Mouse (Mus musculus) MEL-GATA-1-ER (cell line): ENCODE results near the gene Eps15l1.

Experiments used
- DNase-seq: peaks from one replicate; pipeline ENCODE4 v3.0.0-alpha.2; 2012; ENCODE audit warnings: low read depth; ENCODE audit errors: extremely low read depth

Eps15l1 gene

DNA sequence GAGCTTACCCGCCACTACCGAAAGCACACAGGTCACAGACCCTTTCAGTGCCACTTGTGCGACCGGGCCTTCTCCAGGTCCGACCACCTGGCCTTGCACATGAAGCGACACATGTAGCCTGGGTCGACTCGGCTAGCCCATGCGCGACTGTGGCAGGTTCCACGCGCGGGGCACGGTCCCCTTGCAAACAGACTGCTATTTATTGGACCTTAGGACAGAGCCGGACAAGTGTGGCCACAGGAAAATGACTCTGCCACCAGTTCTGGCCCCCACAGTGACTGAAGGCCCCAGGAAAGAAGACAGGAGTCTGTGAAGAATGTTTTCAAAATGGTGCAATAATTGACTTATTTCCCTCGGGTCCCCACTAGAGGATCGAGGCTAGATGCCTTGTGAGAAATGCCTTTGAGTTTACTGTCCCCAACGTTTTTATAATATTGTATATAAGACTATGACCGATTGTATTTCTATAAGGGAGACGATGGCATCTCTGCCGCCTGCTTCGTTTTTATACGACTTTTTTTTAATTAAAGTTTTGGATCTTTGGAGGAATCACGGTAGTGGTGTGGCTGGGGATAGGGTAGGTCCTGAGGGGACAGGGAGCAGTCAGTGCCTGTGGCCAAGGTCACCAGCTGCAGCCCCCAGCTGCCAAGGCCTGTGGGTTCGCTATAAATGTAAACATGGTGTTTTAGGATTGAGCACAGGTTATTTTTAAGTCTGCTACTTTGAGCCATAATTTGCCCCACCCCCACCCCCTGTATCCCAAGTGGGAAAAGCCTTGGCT is 100.3 kb downstream of the Eps15l1 start:
- DNase-seq = no peak

DNA sequence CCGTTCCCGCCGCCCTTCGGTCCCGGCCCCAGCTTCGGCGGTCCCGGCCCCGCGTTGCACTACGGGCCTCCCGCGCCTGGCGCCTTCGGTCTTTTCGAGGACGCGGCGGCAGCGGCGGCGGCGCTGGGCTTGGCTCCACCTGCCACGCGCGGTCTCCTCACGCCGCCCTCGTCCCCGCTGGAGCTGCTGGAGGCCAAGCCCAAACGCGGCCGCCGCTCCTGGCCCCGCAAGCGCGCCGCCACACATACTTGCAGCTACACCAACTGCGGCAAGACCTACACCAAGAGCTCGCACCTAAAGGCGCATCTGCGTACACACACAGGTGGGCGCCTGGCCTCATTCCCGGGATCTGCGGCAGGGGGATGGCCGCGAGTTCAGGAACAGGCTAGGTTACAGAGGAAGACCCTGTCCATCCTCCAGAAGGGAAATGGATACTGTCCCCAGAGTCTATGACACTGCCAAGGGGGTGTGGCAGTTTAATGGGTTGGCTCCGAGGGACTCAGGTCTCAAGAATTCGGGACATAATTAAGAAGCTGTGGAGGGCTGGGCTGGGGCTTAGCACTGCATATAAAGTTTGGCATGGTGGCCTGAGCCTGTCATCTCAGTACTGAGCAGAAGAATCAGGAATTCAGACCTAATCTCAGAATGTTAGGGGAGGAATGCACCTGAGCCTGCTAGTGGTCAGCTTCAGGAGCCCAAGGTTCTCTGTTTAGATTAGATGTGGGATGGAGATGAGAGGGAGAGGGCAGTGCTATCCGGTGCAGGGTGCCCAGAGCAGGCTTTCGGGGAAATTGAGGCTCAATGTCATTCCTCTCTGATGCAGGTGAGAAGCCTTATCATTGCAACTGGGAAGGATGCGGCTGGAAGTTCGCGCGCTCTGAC is 101.1 kb downstream of the Eps15l1 start:
- DNase-seq = no peak

DNA sequence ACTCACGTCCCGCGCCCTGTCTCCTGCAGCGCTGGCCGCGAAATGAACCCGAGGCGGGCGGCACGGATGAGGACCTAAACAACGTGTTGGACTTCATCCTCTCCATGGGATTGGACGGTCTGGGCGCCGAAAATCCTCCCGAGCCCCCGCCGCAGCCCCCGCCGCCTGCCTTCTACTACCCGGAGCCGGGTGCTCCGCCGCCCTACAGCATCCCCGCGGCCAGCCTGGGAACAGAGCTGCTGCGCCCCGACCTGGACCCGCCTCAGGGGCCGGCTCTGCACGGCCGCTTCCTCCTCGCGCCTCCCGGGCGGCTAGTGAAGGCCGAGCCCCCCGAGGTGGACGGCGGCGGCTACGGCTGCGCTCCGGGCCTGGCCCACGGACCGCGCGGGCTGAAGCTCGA is 101.9 kb downstream of the Eps15l1 start:
- DNase-seq = no peak

DNA sequence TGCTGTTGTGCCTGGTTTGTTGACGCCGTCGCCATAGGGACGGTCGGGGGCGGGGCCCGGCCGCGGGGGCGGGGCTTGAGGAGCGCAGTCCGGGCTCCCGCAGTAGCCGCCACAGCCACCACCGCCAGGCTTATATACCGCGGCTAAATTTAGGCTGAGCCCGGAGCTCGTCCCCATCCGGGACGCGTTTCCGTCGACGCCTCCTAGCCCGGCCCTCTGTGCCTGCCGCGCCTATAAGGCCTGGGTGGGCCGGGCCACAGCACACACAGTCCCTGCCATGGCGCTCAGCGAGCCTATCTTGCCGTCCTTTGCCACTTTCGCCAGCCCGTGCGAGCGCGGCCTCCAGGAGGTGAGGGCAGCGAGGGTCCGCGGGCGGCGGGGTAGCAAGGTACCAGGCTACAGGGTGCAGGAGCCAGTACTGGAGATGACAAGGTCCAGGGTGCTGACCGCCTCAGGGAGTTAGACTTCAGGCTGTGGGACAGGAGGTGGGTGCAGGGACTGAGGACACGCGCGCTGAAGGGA is 102.4 kb downstream of the Eps15l1 start, which contains the start of gene Klf2:
Gene Klf2, plus strand, starts transcription at position 233 of the 522 bp plus-strand sequence.
- no peak for DNase-seq

DNA sequence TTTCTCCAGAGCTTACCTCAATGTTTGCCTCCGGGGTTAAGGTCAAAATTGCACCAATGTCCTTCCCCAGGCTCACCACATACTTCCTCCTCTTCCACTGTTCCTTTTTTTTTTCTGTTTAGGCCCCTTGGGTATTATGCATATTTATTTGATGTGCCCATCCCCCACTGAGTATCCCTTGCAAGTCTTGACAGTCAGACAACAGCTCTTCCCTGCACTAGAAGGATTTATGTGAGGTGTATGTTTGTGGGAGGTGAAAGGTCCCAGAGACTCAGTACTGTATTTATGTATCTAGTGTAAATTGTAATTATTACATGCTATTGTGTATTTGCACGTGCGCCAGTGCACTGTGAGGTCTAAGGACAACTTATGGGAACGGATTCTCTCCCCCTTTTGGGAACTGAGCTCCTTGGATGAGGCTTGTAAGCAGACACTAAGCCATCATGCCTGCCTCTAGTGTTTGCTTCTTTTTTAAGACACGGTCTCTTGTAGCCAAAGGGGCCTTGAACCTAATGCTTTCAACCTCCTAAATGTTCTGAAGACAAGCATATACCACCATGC is 103.4 kb downstream of the Eps15l1 start:
- DNase-seq = no peak

DNA sequence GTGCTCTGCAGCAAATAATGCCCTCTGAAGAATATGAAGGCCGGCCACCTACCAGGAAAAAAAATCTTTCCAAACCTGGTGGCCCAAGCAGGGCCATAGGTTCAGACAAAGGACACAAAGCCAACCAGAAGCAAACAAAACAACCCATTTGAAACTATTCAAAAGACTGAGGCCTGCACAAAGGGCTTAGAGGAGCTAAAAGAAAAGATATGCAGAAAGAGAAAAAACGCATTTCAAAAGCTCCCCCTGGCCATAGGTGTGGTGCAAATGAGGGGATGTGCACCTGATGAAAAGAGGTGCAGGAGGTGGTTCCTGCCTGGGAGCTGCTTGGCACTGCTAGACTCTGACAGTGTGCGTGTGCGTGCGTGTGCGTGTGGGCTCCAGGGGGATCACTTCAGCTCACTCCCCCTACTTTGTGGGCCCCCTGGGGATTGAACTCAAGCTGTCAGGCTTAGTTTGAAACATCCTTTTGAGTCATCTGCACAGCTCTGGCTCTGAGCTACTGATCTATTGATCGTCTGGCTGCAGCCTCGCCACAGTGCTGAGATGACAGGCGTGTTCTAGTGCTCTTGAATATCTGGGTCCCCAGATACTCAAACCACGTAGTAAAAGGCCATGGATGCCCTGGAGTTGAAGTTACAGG is 105.1 kb downstream of the Eps15l1 start:
- no peak for DNase-seq

DNA sequence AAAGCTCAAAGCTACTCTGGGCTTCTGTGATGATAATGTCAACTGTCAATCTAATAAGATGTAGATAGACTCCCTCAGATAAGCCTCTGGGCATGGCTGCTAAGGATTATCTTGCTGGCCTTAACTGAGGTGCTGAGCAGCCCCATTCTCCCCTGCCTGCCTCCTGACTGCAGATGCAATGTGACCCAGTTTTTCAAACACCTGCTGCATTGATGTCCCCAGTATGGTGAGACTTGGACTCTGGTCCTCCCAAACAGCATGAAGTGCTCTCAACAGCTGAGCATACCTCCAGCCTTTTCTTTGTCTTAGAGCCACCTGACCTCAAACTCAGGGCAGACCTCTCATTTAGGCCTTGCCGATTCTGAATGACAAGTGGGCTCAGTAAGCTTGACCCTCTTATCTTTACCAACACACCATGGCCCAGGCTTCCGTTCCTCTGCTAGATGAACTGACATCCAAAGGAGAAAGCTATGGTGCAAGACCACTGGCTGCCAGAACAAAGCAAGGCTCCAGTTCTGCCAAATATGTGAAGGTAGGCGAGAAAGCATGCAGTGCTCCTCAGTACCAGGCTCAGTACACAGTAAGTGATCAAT is 108.2 kb downstream of the Eps15l1 start:
- DNase-seq = no peak

DNA sequence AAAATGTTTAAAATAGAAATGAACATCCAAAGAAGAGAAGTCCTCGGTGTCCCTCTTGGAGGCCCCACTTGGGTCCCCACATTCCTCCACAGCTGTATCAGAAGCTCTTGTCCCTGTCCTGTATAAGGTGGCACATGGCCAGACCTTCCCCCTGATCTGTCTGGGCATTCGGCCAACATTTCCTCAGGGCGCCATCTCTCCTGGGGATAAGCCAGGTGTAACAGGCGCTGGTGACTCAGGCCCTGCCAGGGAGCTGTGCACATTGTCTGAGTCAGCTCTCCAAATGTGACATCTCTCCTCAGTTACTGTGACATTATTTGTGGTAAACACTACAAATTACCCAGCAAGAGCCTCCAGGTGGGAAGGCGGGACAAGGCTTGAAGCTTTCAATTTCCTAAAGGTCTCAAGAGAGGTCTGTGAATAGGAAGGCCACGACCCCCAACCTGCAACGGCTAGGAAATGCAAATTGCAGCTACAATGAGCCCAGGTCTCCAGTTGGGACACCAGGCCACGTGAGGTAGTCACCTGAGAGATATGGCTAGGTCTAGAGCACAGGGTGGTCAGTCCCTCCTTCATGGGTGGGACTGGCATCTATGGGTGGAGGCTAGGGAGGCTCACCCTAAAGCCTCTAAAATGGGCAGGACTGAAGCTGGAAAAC is 110.3 kb downstream of the Eps15l1 start:
- no peak for DNase-seq

DNA sequence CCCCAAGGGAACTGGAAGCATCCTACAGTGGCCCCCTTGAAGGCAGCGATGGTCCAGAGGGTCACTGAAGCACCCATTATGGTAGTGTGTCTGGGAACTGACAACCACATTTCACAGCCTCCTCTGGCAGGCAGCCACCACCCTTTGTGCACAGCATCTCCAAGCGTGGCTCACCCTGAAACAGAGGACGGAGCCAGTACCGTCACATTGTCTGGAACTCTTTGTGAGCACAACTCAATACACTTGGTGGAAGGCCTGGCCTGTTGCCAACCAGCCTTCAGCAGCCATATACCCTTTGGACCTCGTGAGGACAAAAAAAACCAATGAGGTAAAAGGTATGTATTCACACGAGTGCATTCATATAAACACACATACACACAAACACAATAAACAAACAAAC is 113.0 kb downstream of the Eps15l1 start:
- DNase-seq = no peak

DNA sequence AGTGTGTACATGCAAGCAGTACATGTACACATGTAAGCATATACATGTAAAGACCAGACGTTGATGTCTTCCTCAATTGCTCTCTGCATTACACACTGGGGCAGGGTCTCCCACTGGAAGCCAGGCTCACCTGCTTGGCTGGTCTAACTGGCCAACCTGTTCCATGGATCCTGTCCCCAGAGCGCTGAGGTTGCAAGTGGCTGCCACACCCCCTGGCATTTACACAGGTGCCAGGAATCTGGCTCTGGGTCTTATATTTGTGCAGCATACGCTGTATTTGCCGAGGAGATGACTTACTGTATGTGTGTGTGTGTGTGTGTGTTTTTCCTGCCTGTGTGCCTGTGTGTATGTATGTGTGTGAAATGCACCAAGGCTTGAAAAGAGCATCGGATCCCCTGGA is 114.3 kb downstream of the Eps15l1 start:
- no peak for DNase-seq

DNA sequence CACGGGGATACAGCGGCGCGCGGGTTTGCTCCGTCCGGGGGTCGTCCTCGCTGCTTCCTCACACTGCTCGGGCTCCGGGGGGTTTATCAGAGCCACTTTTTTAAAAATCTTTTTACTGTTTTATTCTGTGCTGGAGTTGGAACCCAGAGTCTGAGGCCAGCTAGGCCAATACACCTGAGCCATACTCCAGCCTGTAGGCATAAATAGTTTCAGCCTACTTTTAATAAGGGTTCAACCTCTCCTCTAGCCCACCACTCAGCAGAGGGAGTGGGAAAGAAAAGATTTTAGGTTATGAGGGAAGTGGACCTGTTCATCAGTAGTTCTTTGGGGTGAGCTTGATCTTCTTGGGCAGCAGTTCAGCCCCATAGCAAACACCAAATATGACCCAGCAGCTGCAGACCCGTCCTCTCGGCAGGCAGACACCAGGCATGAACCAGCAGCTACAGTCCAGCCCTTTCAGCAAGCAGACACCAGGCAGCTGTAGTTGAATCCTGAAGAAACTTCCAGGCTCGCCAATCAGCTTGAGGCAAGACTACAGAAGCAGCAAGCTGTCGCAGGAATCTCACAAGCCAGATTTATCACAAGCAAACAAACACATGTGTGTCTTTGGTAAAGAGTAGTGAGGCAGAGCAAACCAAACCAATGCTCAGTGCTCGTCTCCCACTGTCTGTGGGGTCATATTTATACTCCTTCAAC is 115.9 kb downstream of the Eps15l1 start, which contains the start of gene Gm10282:
Gene Gm10282, minus strand, starts transcription at position 51 of the 696 bp plus-strand sequence.
- no peak for DNase-seq

DNA sequence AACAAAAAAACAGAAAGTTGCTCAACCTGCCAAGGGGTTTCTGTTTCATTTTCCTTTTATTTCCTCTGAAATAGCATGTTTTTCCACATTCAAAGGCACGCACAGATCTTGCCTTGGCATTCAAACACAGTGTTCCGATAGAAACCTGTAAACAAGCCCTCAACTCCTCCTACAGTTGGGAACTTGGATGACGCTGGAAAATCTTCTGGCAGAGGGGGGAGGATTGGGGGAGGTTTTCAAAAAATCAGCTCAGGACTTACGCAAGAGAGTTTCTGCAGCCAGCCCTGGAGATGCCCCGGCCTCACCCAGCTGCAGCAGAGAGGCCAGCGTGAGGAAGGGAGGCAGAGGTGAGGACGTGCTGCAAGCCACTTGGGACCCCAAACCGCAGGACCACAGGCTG is 117.6 kb downstream of the Eps15l1 start:
- DNase-seq = no peak

DNA sequence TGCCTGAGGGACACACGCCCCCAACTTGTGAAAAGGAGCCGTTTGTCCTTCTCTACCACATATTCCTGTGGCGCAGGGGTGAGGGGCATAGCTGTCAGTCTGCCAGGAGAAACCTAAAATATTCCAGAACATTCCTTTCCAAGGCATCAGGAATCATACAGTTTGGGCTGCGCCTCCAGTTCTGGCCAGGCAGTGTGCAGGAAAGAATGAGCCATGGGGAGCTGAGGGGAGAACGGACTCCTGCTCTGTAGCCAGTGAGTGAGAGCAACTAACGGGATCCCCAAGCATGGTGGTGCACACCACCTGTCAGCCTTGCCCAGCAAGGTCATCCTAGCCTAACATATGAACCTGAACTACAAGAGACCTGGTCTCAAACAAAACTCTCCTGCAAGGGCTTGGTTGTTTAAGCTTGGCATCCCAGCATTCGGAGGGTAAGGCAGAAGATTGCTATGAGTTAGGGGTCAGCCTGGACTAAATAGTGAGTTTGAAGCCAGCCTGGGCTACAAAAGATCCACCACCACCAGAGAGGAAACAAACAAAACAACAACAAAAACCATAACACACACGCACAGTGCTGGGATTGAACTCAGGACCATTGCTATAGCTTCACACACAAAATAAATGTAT is 118.2 kb downstream of the Eps15l1 start:
- no peak for DNase-seq

DNA sequence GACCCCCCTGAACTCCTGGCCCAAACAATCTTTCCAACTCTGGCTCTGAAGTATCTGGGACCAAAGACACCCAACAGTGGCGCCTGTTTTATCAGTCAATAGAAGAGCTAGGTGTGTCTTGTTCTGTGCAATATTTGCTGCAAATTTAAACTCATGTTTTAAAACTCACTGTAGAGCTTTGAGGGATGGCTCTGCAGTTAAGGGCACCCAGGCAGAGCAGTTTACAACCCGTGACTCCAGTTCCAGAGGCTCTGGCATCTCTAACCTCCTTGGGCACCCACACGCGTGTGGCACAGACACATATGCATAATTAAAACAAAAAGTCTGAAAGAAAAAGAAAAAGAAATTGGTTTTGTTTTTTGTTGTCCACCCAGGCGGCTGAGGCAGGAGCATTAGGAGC is 119.8 kb downstream of the Eps15l1 start:
- DNase-seq = no peak

DNA sequence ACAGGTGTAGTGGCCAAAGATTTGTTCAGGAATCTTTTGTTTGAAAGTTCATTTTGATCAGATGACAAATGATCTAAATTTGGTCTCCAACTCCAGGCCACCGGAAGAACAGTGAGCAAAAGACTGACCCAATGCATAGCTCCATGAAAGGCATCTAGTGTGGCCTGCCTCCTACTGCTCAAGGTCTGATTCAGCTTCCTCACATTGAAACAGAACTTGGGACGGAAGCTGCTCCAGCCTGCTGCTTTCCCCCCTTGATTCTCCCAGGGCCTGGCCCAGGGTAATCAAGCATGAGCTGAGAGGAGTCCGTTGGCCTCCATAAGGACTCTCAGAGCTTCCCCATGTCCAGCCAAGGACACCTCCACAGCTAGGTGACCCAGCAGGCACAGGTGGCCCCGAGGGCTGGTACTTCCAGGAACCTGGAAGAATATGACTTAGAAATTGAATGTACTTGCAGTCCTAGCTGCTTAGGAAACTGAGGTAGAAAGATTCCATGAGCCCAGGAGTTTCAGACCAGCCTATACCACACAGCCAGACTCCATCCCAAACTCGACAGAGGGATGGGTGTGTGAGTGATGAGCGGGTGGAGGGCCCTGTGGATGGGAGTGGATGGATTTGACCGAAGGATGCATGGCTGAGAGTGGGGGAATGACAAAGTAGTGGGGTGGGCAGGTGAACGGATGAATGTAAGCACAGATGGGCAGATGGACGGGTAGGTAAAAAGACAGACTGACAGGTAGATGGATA is 120.4 kb downstream of the Eps15l1 start:
- no peak for DNase-seq

DNA sequence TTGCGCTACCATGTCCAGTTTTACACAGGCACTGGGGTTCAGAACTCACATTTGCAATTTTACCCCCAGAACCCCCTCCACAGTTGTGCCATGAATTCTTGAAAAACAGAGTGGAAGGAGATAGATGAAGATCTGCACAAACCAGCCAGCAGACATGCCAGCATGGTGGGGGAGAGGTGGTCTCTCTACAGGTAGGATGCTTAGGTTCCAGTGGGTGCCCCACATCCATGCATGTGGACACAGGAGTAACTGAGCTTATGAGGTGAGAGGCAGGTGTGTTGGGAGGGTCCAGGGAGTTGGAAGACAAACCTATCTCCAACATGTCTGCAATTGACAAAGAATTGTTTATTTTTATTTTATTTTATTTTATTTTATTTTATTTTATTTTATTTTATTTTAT is 122.3 kb downstream of the Eps15l1 start:
- no peak for DNase-seq

DNA sequence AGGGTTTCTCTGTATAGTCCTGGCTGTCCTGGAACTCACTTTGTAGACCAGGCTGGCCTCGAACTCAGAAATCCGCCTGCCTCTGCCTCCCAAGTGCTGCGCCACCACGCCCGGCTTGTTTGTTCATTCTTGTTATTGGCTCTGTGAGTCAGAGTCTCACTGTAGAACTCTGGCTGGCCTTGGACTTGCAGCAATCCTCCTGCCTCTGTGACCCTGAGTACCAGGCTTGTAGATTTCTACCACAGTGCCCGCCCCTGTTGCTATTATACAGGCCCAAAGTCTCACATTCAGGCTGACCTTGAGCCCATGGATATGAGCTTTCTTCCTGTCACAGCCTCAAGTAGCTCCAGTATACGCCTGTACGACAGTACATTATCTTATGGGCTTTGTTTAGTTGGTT is 124.7 kb downstream of the Eps15l1 start:
- no peak for DNase-seq

DNA sequence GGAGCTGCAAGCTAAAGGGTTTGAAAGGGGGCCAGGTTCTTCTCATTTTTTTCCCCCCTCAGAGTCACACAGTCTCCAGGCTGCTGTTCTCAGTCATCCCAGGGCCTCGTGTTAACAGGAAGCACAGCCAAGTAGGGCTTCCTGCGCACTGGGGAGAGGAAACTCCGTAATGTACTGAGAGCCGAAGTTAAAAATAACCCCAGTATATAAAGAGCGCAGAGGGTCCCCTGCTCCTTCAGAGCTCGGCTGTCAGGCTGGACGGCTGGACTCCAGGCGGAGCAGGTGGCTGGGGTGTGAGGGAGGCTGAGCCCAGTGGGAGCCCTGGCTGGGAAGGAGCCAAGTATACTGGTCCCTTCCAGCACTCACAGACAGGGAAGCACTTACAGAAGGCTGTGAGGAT is 125.6 kb downstream of the Eps15l1 start:
- no peak for DNase-seq

DNA sequence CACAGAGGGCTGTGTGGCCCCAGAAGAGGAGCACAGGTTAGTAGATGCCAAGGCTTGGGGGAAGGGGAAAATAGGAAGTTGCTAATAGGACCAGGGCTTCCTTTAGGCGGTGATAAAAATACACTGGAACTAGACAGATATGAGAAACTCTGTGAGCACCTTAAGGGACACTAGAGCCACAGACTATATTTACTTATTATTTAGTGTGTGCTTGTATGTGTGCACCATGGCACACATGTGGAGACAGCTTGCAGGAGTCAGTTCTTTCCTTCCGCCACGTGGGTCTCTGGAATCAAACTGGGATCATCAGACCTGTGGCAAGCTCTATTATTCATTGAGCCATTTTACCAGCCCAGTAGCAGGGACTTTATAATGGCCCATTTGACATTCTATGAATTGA is 126.1 kb downstream of the Eps15l1 start:
- DNase-seq = no peak
